Mouse (Mus musculus): ENCODE measurements around the gene Gm20604. TPM values are rescaled to one million over a fixed set of nuclear protein-coding genes. Genes with fewer than 3 reads are reported as not detected.
A peak's percentile ranks its signal among the peaks of the same experiment; 100 is the strongest.

The Gm20604 gene
- total RNA-seq, 2 experiments from 2014 or later, result 17.8 to 18.0 TPM

- DNase-seq (ENCODE audit: low spot score in 2 of 2), result peak in 1 of 2 experiments; percentile 29
These were observed 15.4 kb downstream of the Gm20604 start for GRCm38 (mm10) chr12:102743036-102743588.

GRCm38 (mm10) chr12:102742056-102742455 is 16.4 kb downstream of the Gm20604 start:
- DNase-seq (ENCODE audit: low spot score in 2 of 2), result no peak

- DNase-seq (ENCODE audit: low spot score in 2 of 2), result no peak
These were observed 18.2 kb downstream of the Gm20604 start for GRCm38 (mm10) chr12:102740285-102740684.

GRCm38 (mm10) chr12:102739096-102739495 is 19.4 kb downstream of the Gm20604 start:
- no peak for DNase-seq (ENCODE audit: low spot score in 2 of 2)

- peak; percentile 47 to 57 for DNase-seq (ENCODE audit: low spot score in 2 of 2)
These were observed 25.1 kb downstream of the Gm20604 start for GRCm38 (mm10) chr12:102733381-102733780.

DNA sequence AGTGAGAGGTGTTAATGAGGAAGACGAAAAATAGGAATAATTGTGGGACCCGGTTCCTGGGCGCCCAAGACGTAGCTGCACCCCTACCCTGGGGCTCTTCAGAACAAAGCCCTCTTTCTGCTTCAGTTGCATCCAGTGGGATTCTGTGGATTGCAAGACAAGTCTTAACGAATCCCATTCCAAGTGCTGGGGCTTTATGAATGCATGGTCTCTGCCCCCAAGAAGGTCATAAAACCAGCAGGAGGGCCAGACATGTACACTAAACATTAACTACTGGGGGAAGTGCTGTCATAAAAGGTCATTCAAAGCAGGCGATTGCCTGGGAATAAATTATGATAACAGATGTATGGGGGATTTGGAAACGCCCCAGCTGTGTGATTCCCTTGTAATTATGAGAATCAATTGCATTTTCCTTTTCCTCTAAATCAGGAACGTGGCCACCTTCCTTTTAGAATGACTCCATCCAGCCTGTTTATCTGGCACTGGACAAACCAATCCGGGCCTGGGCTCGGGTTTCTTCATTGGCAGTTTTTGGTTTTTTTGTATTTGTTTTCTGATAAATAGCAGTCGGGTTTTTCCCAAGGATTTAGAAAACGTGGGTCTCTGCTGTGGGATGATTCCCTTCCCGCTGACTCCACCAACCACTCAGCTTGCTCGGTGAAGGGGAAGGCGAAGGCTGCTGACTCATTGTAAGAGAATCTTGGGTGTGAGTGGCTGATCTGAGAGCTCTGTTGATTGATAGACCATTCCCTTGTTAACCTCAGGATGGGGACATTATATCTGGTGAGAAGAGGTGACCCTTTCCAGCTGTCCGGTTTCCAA is 27.5 kb downstream of the Gm20604 start:
- DNase-seq (ENCODE audit: low spot score in 2 of 2), result peak; percentile 34 to 46

DNA sequence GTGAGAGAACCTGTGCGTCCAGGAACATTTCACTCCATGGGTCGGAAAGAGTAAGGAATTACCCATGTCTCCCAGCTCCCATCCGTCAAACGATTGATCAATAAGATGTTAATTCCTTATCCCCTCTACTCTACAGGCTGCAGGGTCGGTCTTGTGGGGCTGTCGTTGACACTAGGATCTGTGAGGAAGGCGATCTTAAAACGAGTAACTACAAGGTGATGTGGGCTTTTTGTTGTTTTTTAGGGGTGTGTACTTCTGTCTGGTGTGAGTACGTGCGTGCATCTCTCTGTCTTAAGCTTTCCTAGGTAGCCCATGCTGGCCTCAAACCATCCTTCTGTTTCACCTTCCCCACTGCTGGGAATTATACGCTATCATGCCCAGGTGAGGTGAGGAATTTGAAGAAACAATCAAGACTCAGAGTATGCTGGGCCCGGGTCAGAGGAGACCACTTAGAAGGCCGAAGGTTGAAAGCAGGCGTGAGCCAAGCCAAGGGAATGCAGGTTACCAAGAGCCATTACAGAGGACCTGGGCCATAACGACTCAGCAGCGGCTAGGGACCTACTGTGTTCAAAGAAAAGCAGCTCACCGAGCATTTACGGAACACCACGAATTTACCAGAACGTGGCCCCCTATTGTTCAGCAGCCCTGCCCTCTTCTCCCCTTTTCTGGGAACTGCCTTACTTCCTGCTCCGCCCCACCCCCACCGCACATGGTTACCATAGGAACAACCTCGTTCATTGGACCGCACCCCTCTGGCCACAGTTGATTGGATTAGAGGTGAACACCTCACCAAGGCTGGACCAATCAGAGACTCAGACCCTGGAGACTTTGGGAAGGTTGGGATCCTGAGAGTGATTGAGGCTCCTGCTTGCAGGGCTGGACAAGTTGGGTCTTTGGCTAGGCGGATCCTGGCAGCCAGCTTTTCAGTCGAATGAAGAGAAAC is 28.3 kb downstream of the Gm20604 start:
- peak; percentile 69 to 83 for DNase-seq (ENCODE audit: low spot score in 2 of 2)

GRCm38 (mm10) chr12:102725761-102726175 is 32.7 kb downstream of the Gm20604 start:
- DNase-seq (ENCODE audit: low spot score in 2 of 2), result no peak

- DNase-seq (ENCODE audit: low spot score in 2 of 2), result no peak
These were observed 33.3 kb downstream of the Gm20604 start for GRCm38 (mm10) chr12:102725146-102725545.

DNA sequence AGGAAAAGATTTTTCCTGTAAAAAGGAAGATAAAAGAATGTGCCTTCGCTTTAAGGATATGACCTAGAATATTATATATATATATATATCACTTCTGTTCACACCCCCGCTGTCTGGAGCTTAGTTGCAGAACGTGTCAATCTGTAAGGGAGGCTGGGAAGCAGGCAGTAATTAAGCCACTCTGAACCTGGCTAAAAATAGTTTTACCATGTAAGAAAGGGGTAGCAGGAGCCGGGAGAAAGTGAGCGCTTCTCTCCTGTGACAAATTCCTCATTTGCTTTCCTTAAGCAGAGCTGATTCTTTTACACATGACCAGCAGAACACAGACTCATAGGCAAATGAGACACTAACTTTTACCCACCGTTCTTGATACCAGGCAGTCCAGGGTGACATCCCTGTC is 34.6 kb downstream of the Gm20604 start:
- no peak for DNase-seq (ENCODE audit: low spot score in 2 of 2)

DNA sequence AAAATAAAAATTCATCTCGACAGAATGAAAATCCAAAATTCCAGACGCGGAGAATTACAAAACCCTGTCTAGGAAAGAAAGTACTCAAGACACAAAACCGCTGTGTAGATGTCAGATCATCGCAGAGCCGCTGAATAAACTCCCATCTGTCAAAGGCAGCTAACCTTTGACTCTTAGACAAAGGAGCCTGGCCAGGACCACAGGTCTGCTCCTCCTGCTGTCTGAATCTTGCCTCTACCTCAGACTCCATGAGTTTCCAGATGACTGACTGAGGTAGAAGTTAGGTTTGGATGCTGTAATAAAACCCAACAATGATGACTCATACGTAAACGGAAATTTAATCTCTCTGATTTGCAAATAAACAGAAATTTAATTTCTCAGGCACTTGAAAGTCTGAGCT is 35.5 kb downstream of the Gm20604 start:
- DNase-seq (ENCODE audit: low spot score in 2 of 2), result no peak

DNA sequence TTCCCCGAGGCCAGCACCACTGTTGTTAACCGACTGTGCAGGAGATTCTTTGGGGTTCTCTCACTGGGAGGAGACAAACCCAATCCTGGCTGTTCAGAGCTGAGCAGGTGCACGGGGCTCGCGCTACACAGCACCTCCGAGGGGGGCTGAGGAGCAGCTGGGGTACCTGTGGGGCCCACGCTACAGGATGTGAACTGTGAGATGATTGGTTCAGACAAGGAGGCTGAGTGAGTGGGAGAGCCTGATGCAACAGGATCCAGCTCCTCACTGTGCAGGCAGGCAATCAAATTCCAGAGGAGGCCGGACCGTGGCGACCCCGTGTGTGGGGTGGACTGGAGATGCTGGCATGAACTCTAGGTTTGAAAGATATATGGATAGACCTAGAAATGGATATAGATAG is 36.0 kb downstream of the Gm20604 start:
- DNase-seq (ENCODE audit: low spot score in 2 of 2), result no peak

- DNase-seq (ENCODE audit: low spot score in 2 of 2), result peak; percentile 66 to 69
These were observed 38.7 kb downstream of the Gm20604 start for GRCm38 (mm10) chr12:102719552-102720315.

GRCm38 (mm10) chr12:102714654-102715395 is 43.6 kb downstream of the Gm20604 start:
- no peak for DNase-seq (ENCODE audit: low spot score in 2 of 2)

- no peak for DNase-seq (ENCODE audit: low spot score in 2 of 2)
These were observed 44.4 kb downstream of the Gm20604 start for GRCm38 (mm10) chr12:102714116-102714515.

DNA sequence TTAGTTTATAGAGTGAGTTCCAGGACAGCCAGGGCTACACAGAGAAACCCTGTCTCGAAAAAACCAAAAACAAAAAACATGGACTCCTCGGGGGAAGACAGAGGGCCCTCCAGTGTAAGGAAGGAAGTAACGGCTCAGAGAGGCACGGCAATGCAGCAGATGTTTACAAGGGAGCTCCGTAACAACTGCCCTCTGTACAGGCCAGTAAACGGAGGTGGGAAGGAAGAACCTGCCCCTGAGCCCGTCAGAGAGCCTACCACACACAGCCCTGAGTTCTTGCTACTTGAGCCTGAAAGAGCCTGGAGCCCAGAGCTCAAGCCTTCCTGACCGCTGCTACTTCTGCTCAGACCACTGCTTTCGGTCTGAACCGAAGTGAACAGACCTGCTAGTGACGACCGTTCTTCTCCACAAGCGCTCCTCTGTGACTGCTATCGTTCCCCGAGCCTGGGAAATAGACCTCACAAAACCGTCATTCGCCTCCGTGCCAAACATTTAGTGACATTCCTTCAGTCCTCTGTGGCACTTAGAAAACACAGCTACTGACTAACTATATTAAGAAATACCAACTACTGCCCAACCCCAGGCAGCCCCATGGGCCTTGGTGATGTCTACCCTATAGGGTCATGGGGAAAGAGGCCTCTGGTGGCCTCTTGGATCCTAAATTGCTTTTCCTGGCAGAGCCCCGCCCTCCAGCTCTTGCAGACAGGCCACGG is 45.2 kb downstream of the Gm20604 start:
- no peak for DNase-seq (ENCODE audit: low spot score in 2 of 2)

DNA sequence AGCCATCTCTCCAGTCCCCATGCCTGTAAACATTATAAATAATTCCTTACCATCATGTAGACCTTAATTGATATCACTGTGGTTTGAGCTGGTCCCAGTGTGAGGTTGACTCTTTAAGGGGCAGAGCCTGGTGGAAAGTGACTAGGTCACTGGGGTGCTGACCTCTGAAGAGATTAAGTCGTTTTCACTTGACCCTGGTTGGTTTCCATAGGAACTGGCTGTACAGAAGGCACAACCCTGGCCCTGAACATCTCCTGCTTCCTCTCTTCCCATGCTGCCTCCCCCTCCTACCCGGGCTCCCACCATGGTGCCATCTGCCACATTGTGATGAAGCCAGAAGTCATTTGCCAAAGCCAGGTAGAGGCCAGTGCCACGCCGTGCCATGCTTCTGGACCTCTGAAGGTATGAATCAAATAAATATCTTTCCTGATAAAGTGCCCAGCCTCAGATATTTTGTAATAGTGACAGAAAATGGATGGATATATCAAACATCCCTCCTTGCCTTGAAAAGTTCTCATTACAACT is 47.6 kb downstream of the Gm20604 start:
- no peak for DNase-seq (ENCODE audit: low spot score in 2 of 2)

DNA sequence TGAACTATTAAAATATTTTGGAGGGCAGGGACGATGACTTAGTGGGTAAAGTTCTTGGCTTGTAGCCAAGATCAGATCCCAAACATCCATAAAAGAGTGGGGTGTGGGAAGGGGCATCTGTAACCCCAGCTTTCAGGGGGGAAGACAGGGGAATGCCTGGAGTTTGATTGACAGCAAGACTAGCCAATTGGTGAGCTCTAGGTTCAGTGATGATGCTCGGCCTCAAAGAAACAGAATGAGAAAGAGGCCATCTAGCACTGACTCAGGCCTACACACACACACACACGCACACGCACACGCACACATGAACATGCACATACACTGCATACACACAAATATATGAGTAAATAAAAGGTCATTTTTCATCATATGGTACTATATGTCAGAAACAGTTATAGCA is 48.6 kb downstream of the Gm20604 start:
- DNase-seq (ENCODE audit: low spot score in 2 of 2), result no peak

GRCm38 (mm10) chr12:102708220-102708619 is 50.3 kb downstream of the Gm20604 start:
- DNase-seq (ENCODE audit: low spot score in 2 of 2), result no peak
